Mouse (Mus musculus): Measurements from ENCODE around the gene Fbxw10. TPM values are rescaled to one million over a fixed set of nuclear protein-coding genes. Genes with fewer than 3 reads are reported as not detected.
A peak's percentile ranks its signal among the peaks of the same experiment; 100 is the strongest.

Fbxw10 gene
- 0.26 and 0.41 TPM in 2 replicates for polyA plus RNA-seq (2016; fragmentation: Nextera tagmentation; extraction: Ambion mirVana)

DNA sequence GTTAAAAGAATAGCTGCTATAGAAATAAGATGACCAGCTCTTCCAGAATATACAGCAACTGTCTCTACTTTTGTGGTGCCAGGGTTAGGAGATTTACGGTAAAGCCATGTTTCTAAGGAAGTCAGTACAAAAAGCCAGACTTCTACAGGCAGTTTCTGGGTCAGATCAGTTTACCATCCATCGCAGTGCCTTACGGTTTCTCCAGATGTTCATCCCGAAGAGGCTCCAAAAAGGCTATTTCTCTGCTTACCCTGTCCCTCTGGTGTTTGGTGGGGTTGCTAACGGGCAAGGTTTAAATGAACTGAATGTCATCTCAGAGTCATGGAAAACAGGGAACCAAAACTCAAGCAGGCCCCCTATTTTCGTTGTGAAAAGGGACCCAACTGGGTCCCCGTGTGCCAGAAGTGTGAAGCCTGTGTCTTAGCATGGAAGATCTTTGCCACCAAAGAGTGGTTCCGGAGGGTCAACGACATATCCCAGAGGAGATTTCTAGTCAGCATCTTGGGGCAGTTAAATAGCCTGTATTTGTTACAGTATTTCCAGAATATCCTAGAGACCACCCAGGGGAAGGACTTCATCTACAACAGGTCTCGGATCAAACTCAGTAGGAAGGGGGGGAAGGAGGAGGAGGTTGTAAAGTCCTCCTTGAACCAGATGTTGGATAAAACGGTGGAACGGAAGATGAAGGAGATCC lies at the start of gene Fbxw10:
Fbxw10 (plus strand) TSS at position 109 of the 694 bp plus-strand sequence.
- H3K4me3 ChIP-seq = peak within 1 kb of the TSS; percentile 39

DNA sequence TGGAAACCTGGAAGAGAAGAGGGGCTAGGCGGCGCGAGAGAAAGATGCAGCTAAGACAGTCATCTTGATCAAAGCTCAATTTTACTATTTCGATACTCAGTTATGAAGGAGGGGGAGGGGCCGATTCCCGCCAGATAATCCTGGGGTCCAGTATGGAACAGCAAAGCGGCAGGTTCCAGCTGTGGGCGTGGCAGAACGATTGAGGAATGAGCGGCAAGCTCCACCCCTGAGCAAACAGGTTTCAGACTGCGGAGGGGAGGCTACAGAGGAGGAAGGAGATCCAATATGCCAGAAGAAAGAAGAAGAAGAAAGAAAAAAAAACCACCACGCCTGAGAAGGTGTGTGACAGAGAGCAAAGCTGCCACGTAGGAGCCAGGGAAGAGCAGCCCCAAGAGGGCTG lies 42.8 kb upstream of the Fbxw10 start:
- H3K27ac ChIP-seq = no peak overlapping the region
- no peaks in the 10 kb centered on the region for H3K36me3 ChIP-seq (replicated peaks)
- WGBS = 53% methylated on average over 13 of the region's 13 CpGs
- DNase-seq (ENCODE audit: extremely low spot score, low spot score) = no peak
- no peaks in the 10 kb centered on the region for H3K27me3 ChIP-seq (ENCODE audit: poor library complexity, severe bottlenecking)
- no peaks in the 10 kb centered on the region for H3K4me1 ChIP-seq
- no peak overlapping the region for H3K4me3 ChIP-seq
- no peaks in the 10 kb centered on the region; the same call in 1 of the 2 replicates for H3K9me3 ChIP-seq

More for the DNA sequence above, at the start of gene Fbxw10:
- no peak for DNase-seq (ENCODE audit: extremely low spot score, low spot score)
- Histone ChIP-seq H3K27me3 (ENCODE audit: poor library complexity, severe bottlenecking) (no peaks in the 10 kb centered on the region), H3K9me3 (no peaks in the 10 kb centered on the region), H3K4me1 (peaks cover 24% of the 10 kb centered on the region), H3K27ac (peak within 1 kb of the TSS; percentile 58), H3K36me3 (replicated peaks) (no peaks in the 10 kb centered on the region)
- WGBS = 33% methylated on average over 12 of the region's 12 CpGs

DNA sequence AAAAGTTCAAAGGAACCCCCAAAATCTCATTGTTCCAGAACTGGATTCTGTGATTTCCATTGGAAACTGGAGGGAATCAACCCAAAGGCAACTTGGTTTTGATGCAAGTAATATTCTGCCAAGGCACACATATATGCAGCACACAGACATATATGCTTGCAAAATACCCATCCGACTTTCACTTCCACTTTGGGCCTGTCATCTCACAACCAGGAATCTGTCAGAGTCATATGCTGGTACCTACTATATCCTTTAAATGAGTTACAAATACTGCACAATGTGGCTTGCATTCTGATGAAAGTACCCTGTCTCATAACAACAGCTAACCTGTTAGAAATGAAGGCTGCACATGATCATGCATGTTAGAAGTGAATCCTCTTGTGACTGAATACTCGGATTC lies 38.9 kb upstream of the Fbxw10 start:
- no peaks in the 10 kb centered on the region for H3K4me1 ChIP-seq
- no peaks in the 10 kb centered on the region; the same call in 1 of the 2 replicates for H3K9me3 ChIP-seq
- no peak for DNase-seq (ENCODE audit: extremely low spot score, low spot score)
- H3K4me3 ChIP-seq = no peak overlapping the region
- 83% methylated on average over 2 of the region's 2 CpGs for WGBS
- no peaks in the 10 kb centered on the region for H3K36me3 ChIP-seq (replicated peaks)
- H3K27ac ChIP-seq = no peak overlapping the region
- no peaks in the 10 kb centered on the region for H3K27me3 ChIP-seq (ENCODE audit: poor library complexity, severe bottlenecking)

DNA sequence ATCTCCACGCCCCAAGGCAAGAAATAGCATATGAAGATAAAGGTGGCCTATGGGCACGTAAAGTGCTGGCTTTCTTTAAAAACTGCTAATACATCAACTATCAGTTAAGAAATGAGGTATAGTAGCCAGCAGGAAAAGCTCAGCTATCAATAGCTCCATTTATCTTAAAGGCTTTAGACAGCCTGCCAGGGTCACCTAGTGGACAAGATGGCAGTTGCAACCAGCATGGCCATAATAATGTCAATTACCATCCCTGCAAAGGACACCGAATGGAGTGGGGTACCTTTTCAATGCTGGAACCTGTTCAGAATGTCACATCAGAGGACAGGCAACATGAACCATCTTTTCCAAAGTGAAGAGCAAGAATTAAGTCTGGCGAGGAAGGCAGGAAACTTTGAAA lies 37.7 kb upstream of the Fbxw10 start:
- H3K27me3 ChIP-seq (ENCODE audit: poor library complexity, severe bottlenecking) = no peaks in the 10 kb centered on the region
- DNase-seq (ENCODE audit: extremely low spot score, low spot score) = no peak

DNA sequence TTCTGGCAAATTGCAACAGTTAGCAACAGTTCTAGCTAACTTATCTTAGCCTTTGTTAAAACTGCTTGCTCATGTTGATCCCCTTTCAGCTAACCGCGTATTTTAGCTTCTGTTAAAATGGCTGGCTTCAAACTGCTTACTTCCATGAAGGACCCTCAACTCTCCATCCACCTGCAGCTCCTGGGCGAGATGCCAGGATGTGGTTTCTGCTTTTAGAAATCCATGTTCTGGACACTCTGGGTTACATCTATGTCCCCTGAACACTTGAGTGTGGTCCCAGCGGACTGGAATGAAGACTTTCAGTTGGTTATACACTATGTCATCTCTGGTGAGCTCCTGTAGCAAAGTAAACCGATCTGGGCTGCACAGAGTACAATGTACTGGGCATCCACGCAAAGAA lies 34.6 kb upstream of the Fbxw10 start:
- Histone ChIP-seq H3K9me3 (no peaks in the 10 kb centered on the region), H3K27me3 (ENCODE audit: poor library complexity, severe bottlenecking) (no peaks in the 10 kb centered on the region), H3K36me3 (replicated peaks) (no peaks in the 10 kb centered on the region), H3K4me1 (no peaks in the 10 kb centered on the region), H3K27ac (no peak overlapping the region), H3K4me3 (no peak overlapping the region)
- no peak for DNase-seq (ENCODE audit: extremely low spot score, low spot score)
- WGBS = 90% methylated on average over 6 of the region's 6 CpGs

More for the DNA sequence above, 37.7 kb upstream of the Fbxw10 start:
- Histone ChIP-seq H3K27ac (no peak overlapping the region), H3K9me3 (no peaks in the 10 kb centered on the region; the same call in 1 of the 2 replicates), H3K36me3 (replicated peaks) (no peaks in the 10 kb centered on the region), H3K4me1 (no peaks in the 10 kb centered on the region), H3K4me3 (no peak overlapping the region)
- WGBS = 81% methylated on average over 4 of the region's 4 CpGs

DNA sequence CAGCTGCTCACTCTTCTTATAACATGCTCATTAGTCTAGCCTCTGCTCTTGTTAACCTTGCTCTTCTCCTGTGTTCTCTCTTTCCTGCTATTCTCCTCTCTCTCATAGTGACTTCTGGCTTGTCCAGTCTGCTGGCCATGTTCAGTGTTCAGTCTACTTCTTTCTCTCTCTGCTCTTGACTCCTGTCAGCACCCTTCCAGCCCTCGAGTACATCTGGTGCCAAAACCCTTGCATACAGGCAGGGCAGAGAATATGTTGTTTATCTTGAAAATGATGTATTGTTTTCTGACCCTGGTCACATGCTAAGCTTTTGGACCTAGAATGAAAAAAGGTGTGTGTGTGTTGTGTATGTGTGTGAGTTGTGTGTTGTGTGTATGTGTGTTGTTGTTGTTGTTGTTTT lies 33.4 kb upstream of the Fbxw10 start:
- no peak for DNase-seq (ENCODE audit: extremely low spot score, low spot score)
- no peaks in the 10 kb centered on the region for H3K9me3 ChIP-seq
- no peaks in the 10 kb centered on the region for H3K36me3 ChIP-seq (replicated peaks)
- H3K4me3 ChIP-seq = no peak overlapping the region
- H3K4me1 ChIP-seq = no peaks in the 10 kb centered on the region
- H3K27me3 ChIP-seq (ENCODE audit: poor library complexity, severe bottlenecking) = no peaks in the 10 kb centered on the region
- no peak overlapping the region for H3K27ac ChIP-seq
- WGBS = 71% methylated on average over 1 of the region's 1 CpGs

DNA sequence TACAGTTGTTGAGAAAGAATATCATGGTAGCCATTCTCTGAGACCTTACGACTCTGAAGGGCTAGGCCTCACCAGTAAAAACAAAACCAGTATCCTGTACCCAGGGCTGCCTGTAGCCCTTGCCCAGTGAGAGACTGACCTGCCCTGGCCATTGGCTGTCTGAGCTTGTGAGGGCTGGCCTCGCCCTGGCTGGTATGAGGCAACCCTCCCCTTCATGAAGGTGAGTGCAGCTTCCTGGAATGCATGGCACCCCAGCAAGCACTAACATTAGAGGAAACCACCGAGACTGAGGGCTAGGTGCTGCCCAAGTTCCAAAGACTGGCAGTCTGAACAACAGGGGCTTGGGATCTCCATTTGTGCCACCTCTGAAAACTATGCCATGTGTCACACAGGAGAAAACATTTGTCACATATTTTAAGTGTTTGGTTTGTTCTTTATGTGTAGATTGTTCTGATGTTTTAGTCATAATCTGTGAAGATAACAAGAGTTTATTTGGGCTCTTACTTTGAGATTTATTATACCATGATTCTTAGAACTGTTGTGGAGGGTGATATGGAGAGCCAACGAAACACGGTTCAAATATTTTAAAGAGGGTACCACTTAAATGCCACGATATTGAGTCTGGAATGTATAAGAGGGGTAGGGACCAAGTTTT lies 32.8 kb upstream of the Fbxw10 start:
- no peak overlapping the region for H3K27ac ChIP-seq
- H3K36me3 ChIP-seq (replicated peaks) = no peaks in the 10 kb centered on the region
- DNase-seq (ENCODE audit: extremely low spot score, low spot score) = no peak
- 76% methylated on average over 6 of the region's 6 CpGs for WGBS
- H3K9me3 ChIP-seq = no peaks in the 10 kb centered on the region
- no peaks in the 10 kb centered on the region for H3K4me1 ChIP-seq
- H3K27me3 ChIP-seq (ENCODE audit: poor library complexity, severe bottlenecking) = no peaks in the 10 kb centered on the region; the same call in 1 of the 2 replicates
- no peak overlapping the region for H3K4me3 ChIP-seq

DNA sequence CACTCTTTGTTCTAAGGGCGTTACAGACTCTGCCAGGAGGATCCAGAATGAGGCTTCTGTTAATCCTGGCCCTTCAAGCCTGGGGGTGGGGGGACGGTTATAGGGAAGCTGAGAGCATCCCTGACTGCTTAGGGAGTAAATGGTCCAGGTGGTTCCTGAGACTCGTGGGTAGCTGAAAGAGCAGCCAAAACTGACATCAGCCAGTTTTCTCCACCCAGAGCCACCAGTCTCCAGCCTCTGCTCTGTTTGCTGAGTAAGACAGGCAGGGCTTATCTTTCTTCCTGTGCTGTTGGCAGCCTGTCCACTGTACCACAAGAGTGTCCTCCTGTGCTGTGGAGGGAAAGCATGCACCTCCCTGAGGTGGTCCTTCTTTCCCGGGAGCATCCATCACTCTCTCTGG lies 32.2 kb upstream of the Fbxw10 start:
- no peak for DNase-seq (ENCODE audit: extremely low spot score, low spot score)
- no peaks in the 10 kb centered on the region; the same call in 1 of the 2 replicates for H3K27me3 ChIP-seq (ENCODE audit: poor library complexity, severe bottlenecking)
- no peak overlapping the region for H3K4me3 ChIP-seq
- H3K27ac ChIP-seq = no peak overlapping the region
- no peaks in the 10 kb centered on the region for H3K36me3 ChIP-seq (replicated peaks)
- 56% methylated on average over 4 of the region's 4 CpGs for WGBS
- peaks cover 4% of the 10 kb centered on the region for H3K4me1 ChIP-seq
- no peaks in the 10 kb centered on the region for H3K9me3 ChIP-seq

DNA sequence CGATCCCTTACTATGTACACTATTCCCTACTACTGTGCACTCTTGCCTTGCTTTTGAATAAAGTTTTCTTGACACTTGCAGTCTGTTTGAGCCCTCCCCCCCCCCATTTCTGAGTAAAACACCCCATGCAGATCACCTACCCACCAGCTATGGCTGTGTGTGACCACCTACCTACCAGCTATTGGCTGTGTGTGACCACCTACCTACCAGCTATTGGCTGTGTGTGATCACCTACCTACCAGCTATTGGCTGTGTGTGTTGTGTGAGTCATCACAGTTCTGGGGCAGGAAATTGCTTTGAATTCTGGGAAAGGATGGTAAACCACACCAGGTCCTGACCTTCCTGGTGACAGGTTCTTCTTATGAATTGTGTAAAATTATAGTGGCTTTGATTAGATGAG lies 31.4 kb upstream of the Fbxw10 start:
- no peak overlapping the region for H3K27ac ChIP-seq
- DNase-seq (ENCODE audit: extremely low spot score, low spot score) = no peak
- WGBS = 83% methylated on average over 1 of the region's 1 CpGs
- H3K27me3 ChIP-seq (ENCODE audit: poor library complexity, severe bottlenecking) = peaks cover 2% of the 10 kb centered on the region; the same call in 1 of the 2 replicates
- peaks cover 12% of the 10 kb centered on the region for H3K4me1 ChIP-seq
- no peaks in the 10 kb centered on the region for H3K9me3 ChIP-seq
- H3K36me3 ChIP-seq (replicated peaks) = no peaks in the 10 kb centered on the region
- no peak overlapping the region for H3K4me3 ChIP-seq

DNA sequence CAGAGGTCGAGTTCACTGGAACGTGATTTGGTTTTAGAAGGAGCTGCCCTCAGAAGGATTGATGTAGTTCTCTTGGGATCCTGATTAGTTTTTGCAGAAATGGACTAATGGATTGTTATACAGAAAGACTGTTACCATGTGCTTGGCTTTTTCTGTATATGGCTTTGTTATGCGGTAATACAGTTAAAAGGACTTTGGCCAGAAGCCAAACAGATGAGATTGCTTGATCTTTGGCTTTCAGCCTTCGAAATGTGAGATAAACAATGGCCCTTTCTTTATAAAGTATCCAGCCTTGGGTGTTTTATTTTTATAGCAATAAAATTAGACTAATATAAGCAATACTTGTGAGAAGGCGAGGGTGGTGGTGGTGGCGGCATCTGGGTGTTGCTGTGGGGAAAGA lies 30.3 kb upstream of the Fbxw10 start:
- no peaks in the 10 kb centered on the region for H3K9me3 ChIP-seq
- peaks cover 20% of the 10 kb centered on the region for H3K4me1 ChIP-seq
- WGBS = 88% methylated on average over 6 of the region's 6 CpGs
- H3K27me3 ChIP-seq (ENCODE audit: poor library complexity, severe bottlenecking) = peaks cover 6% of the 10 kb centered on the region; the same call in 1 of the 2 replicates
- no peak for DNase-seq (ENCODE audit: extremely low spot score, low spot score)
- H3K27ac ChIP-seq = no peak overlapping the region
- no peaks in the 10 kb centered on the region for H3K36me3 ChIP-seq (replicated peaks)
- no peak overlapping the region for H3K4me3 ChIP-seq

DNA sequence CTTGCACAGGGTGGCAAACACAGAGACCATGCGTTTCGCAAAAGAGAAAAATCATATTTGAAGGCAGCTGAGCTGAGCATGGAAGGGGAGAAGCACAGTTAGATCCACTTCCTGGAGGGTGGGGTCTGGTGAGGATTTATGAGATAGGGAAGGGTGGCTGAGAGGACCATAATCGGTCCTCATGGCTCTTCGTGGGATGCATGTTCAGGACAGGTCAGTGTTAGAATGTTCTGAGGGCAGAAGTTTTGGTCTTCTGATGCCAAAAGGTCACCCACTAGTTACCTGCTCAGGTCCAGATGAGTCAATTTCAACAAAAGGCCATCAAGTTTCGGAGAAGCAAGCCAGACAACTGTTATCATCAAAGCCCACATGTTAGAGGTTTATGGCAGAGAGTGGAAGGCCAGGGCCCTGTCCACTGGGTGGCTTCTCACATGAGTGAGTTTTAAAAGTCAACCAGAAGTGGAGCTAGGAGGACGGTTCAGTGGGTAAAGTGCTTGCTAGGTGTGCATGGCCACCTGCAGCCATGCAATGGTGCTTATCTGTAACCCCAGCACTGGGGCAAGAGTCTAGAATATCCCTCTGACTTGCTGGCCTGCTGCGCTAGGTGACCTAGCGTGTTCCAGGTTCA lies 27.7 kb upstream of the Fbxw10 start:
- no peak overlapping the region for H3K27ac ChIP-seq
- H3K4me3 ChIP-seq = no peak overlapping the region
- H3K9me3 ChIP-seq = no peaks in the 10 kb centered on the region
- 94% methylated on average over 8 of the region's 8 CpGs for WGBS
- H3K36me3 ChIP-seq (replicated peaks) = no peaks in the 10 kb centered on the region
- no peak for DNase-seq (ENCODE audit: extremely low spot score, low spot score)
- H3K27me3 ChIP-seq (ENCODE audit: poor library complexity, severe bottlenecking) = peaks cover 6% of the 10 kb centered on the region; the same call in 1 of the 2 replicates
- peaks cover 20% of the 10 kb centered on the region for H3K4me1 ChIP-seq

DNA sequence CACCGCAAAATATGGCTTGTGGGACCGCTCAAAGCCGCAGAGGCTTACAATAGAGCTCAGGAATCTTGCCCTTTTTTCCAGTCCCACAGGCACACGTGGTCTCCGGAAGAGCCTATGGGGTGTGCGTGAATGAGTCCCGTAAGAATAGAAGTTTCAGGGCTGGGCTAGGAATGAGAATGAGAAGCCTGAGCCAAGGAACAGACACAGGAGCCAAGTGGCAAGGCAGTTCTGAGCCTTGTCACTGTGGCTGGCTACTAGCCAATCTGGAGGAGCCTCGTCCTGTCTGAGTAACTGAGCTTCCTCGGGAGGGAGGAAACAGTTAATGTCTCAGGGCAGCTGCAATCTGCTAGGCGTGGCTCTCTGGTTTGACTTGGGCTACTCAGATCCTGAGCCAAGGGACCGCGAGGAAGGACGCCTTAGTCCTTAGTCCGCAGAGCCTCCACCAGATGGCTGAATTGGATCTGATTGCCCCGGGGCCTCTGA lies 26.8 kb upstream of the Fbxw10 start, which contains the start of gene Trim16:
Trim16 (plus strand) TSS at position 173 of the 483 bp plus-strand sequence.
- H3K4me1 ChIP-seq = peaks cover 20% of the 10 kb centered on the region
- H3K36me3 ChIP-seq (replicated peaks) = no peaks in the 10 kb centered on the region
- DNase-seq (ENCODE audit: extremely low spot score, low spot score) = peak; percentile 41
- H3K4me3 ChIP-seq = peak within 1 kb of the TSS; percentile 47
- H3K27ac ChIP-seq = peak within 1 kb of the TSS; percentile 74
- no peaks in the 10 kb centered on the region for H3K9me3 ChIP-seq
- WGBS = 19% methylated on average over 15 of the region's 15 CpGs
- peaks cover 6% of the 10 kb centered on the region; the same call in 1 of the 2 replicates for H3K27me3 ChIP-seq (ENCODE audit: poor library complexity, severe bottlenecking)

All from forebrain, embryonic 10.5 days (tissue).